Mouse (Mus musculus): Measurements from ENCODE around the gene Cd3g.

The Cd3g gene

GRCm38 (mm10) chr9:44980242-44980641 lies at the start of gene Cd3g:
Cd3g (minus strand) TSS chr9:44980431.
- peak; percentile 49 for DNase-seq (ENCODE audit: low read depth)

- no peak for DNase-seq (ENCODE audit: low read depth)
Observed at GRCm38 (mm10) chr9:45027376-45027775, 47.1 kb upstream of the Cd3g start.

GRCm38 (mm10) chr9:45024187-45024586 lies 44.0 kb upstream of the Cd3g start:
- DNase-seq (ENCODE audit: low read depth), result no peak

GRCm38 (mm10) chr9:45023638-45024037 lies 43.4 kb upstream of the Cd3g start:
- no peak for DNase-seq (ENCODE audit: low read depth)

- DNase-seq (ENCODE audit: low read depth), result peak; percentile 50
Observed at GRCm38 (mm10) chr9:45022800-45023199, 42.6 kb upstream of the Cd3g start.

- DNase-seq (ENCODE audit: low read depth), result no peak
Observed at GRCm38 (mm10) chr9:45018031-45018430, 37.8 kb upstream of the Cd3g start.

- no peak for DNase-seq (ENCODE audit: low read depth)
Observed at GRCm38 (mm10) chr9:45015841-45016240, 35.6 kb upstream of the Cd3g start.

- no peak for DNase-seq (ENCODE audit: low read depth)
Observed at GRCm38 (mm10) chr9:45014879-45015278, 34.6 kb upstream of the Cd3g start.

- no peak for DNase-seq (ENCODE audit: low read depth)
Observed at GRCm38 (mm10) chr9:45011291-45011690, 31.1 kb upstream of the Cd3g start.

GRCm38 (mm10) chr9:45010461-45010860 lies 30.2 kb upstream of the Cd3g start:
- no peak for DNase-seq (ENCODE audit: low read depth)

- no peak for DNase-seq (ENCODE audit: low read depth)
Observed at GRCm38 (mm10) chr9:45009180-45010078, 29.2 kb upstream of the Cd3g start, which contains the start of gene Cd3e. Cd3e (minus strand) TSS chr9:45009627.

- DNase-seq (ENCODE audit: low read depth), result no peak
Observed at GRCm38 (mm10) chr9:45008342-45008741, 28.1 kb upstream of the Cd3g start.

- no peak for DNase-seq (ENCODE audit: low read depth)
Observed at GRCm38 (mm10) chr9:45007404-45007803, 27.2 kb upstream of the Cd3g start.

GRCm38 (mm10) chr9:45000249-45000648 lies 20.0 kb upstream of the Cd3g start:
- DNase-seq (ENCODE audit: low read depth), result no peak

- DNase-seq (ENCODE audit: low read depth), result no peak
Observed at GRCm38 (mm10) chr9:44999776-45000175, 19.5 kb upstream of the Cd3g start.

GRCm38 (mm10) chr9:44999171-44999570 lies 18.9 kb upstream of the Cd3g start:
- DNase-seq (ENCODE audit: low read depth), result no peak

GRCm38 (mm10) chr9:44998138-44998537 lies 17.9 kb upstream of the Cd3g start:
- DNase-seq (ENCODE audit: low read depth), result no peak

GRCm38 (mm10) chr9:44996590-44996989 lies 16.4 kb upstream of the Cd3g start:
- DNase-seq (ENCODE audit: low read depth), result no peak

- DNase-seq (ENCODE audit: low read depth), result no peak
Observed at GRCm38 (mm10) chr9:44994962-44995361, 14.7 kb upstream of the Cd3g start.

GRCm38 (mm10) chr9:44993268-44993667 lies 13.0 kb upstream of the Cd3g start:
- no peak for DNase-seq (ENCODE audit: low read depth)

GRCm38 (mm10) chr9:44992271-44992670 lies 12.0 kb upstream of the Cd3g start:
- DNase-seq (ENCODE audit: low read depth), result no peak

GRCm38 (mm10) chr9:44991821-44992220 lies 11.6 kb upstream of the Cd3g start:
- DNase-seq (ENCODE audit: low read depth), result no peak

GRCm38 (mm10) chr9:44986976-44987375 lies 6.7 kb upstream of the Cd3g start:
- DNase-seq (ENCODE audit: low read depth), result no peak
